Mouse (Mus musculus) kidney, postnatal 0 days (tissue): ENCODE results near the gene Rhebl1. TPM values are rescaled to one million over a fixed set of nuclear protein-coding genes. Genes with fewer than 3 reads are reported as not detected.

Experiments
- ATAC-seq: fragments of 200-750 bp; cut with Nextera tagmentation; replicated peaks from 2 replicates; pipeline ENCODE4 v1.8.0; 2017; ENCODE audit warnings: low read depth, moderate number of reproducible peaks, moderate TSS enrichment, moderate library complexity; ENCODE audit not compliant: low FRiP score
- DNase-seq: peaks from one replicate; pipeline ENCODE4 v3.0.0-alpha.2; 2016; ENCODE audit warnings: low spot score
- H3K27ac ChIP-seq: fragments of 300-500 bp; sonication (generic); 2 replicates; pipeline ENCODE4 v1.5.1; 2014; ENCODE audit warnings: mild to moderate bottlenecking
- H3K27me3 ChIP-seq: fragments of 300-500 bp; sonication (generic); 2 replicates; pipeline ENCODE4 v1.6.1; 2014; ENCODE audit warnings: low read length, mixed read lengths; ENCODE audit not compliant: insufficient read depth
- H3K36me3 ChIP-seq: fragments of 300-500 bp; sonication (generic); 2 replicates; pipeline ENCODE4 v1.6.1; 2014; ENCODE audit warnings: low read length, mixed read lengths; ENCODE audit not compliant: insufficient read depth
- H3K4me1 ChIP-seq: fragments of 300-500 bp; sonication (generic); replicated peaks from 2 replicates; pipeline ENCODE4 v1.6.1; 2014; ENCODE audit warnings: antibody characterized with exemption, low read length, mixed read lengths; ENCODE audit not compliant: insufficient read depth
- H3K4me2 ChIP-seq: fragments of 300-500 bp; sonication (generic); 2 replicates; pipeline ENCODE4 v1.6.1; 2014; ENCODE audit warnings: mild to moderate bottlenecking, low read length, moderate library complexity, mixed read lengths
- H3K4me3 ChIP-seq: fragments of 300-500 bp; sonication (generic); replicated peaks from 2 replicates; pipeline ENCODE4 v1.5.1; 2014; ENCODE audit warnings: low read depth, low read length
- H3K9ac ChIP-seq: fragments of 300-500 bp; sonication (generic); 2 replicates; pipeline ENCODE4 v1.6.1; 2014; ENCODE audit warnings: low read depth, low read length
- H3K9me3 ChIP-seq: fragments of 300-500 bp; sonication (generic); replicated peaks from 2 replicates; pipeline ENCODE4 v1.6.1; 2016; ENCODE audit warnings: low read length, inconsistent platforms, mixed read lengths
- CTCF ChIP-seq: IDR thresholded peaks from 2 replicates; pipeline ENCODE4 v1.5.1; 2016; ENCODE audit warnings: antibody characterized with exemption, low read depth, mild to moderate bottlenecking, moderate library complexity
- WGBS: fragments of 180-500 bp; shearing (Covaris S2); extraction: QIAGEN DNeasy Blood & Tissue Kit; methylation state at CpG from one replicate; pipeline ENCODE4 v1.1.7; 2014; 5-methylcytosine and 5-hydroxymethylcytosine counted together
- polyA plus RNA-seq: library from polyadenylated mRNA; unstranded; fragments of >200 nt; fragmentation: Nextera tagmentation; extraction: Ambion mirVana; gene quantifications from 2 replicates; pipeline ENCODE4 v1.2.1, GENCODE M21; 2015

The Rhebl1 gene
- polyA plus RNA-seq, 1 experiment from 2014 or later: 15.4 TPM

DNA sequence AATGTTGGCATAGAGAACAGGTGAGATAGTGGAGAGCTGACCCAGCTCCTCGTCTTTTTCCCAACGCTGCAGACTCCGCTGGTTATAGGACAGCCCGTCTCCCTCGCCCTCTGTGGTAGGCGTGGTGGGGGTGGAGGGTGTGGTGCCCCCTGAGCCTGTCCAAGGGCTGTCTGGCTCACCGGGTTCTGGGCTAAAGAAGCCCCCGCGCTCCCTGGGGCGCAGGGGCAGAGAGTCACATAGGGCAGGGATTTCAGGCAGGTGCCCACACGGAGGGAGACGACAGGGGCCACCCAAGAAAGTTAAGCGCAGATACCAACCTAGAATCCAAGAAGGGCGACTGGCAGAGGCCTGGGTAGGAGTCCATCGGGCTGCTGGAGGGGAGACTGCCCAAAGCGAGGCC, 40.1 kb downstream of the Rhebl1 start:
- ATAC-seq: no peak

DNA sequence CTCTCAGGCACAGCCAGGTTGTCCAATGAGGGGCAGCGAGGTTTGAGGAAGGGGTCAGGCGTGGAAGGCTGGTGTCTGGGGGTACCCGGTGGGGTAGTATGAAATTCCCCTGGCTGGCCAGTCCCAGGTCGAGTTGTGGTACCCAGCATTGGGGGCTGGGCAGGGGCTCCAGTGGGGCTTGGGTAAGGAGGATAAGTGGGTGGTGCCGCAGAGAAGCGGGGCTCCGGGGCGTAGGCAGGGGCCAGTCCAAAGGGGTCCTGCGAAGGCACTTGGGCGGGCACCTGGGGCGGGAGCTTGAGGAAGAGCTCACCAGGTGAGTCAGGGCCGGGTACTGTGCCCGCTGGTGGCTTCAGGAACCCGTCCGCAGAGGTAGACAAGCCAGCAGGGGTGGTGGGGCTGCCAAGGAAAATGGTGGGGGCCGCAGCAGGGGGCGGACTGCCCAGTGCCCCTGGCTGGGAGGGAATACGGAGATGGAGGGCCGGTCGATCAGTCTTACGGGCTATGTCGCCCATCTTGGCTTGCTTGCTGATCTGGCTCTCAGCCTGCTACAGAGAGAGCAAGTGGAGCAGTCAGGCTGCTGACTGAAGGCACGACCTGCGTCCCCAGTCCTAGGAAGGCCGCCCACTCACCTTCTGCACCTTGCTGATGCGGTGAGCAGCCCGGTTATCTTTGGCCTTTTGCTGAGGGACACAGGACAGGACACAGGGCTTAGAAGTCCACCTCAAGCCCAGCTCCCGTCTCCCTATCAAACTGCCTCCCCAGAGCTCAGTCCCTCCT, 41.0 kb downstream of the Rhebl1 start:
- H3K27me3 ChIP-seq: no peaks in the 10 kb centered on the region
- 92% methylated on average over 28 of the region's 28 CpGs for WGBS

More for the DNA sequence above, 40.1 kb downstream of the Rhebl1 start:
- Histone ChIP-seq H3K4me2 (no peak overlapping the region), H3K27me3 (no peaks in the 10 kb centered on the region), H3K9ac (no peak overlapping the region), H3K36me3 (peaks cover 95% of the 10 kb centered on the region), H3K4me1 (no peaks in the 10 kb centered on the region), H3K9me3 (no peaks in the 10 kb centered on the region), H3K27ac (no peak overlapping the region), H3K4me3 (no peak overlapping the region)
- DNase-seq: no peak
- 94% methylated on average over 16 of the region's 16 CpGs for WGBS
- TF ChIP-seq CTCF: no peak

DNA sequence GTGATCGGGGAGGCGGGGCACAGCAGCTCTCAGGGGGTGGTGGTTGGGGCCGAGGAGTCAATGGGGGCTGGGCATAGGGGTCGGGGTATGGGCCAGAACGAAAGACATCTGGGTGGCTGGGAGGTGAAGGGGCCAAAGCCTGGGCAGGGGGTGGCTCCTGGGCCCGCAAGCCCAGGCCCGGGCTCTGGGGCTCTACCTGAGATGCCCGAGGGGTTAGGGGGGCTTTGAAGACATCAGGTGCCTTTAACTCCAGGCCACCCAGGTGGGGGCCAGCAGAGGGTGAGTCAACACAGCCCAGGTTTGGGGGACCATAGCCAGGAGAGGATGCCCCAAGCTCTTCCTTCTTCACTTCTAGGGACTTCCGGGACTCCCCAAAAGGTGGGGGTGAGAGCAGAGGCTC, 41.6 kb downstream of the Rhebl1 start:
- Histone ChIP-seq H3K4me1 (no peaks in the 10 kb centered on the region), H3K4me3 (no peak overlapping the region), H3K9me3 (no peaks in the 10 kb centered on the region), H3K36me3 (peaks cover 93% of the 10 kb centered on the region), H3K4me2 (no peak overlapping the region), H3K9ac (no peak overlapping the region), H3K27me3 (no peaks in the 10 kb centered on the region), H3K27ac (no peak overlapping the region)
- 80% methylated on average over 9 of the region's 9 CpGs for WGBS
- TF ChIP-seq CTCF: no peak
- 0 out of 2 replicates have a peak, but pooled peaks have one; percentile 6 for ATAC-seq
- DNase-seq: no peak

More for the DNA sequence above, 41.0 kb downstream of the Rhebl1 start:
- DNase-seq: no peak
- Histone ChIP-seq H3K9me3 (no peaks in the 10 kb centered on the region), H3K36me3 (peaks cover 94% of the 10 kb centered on the region), H3K4me2 (no peak overlapping the region), H3K9ac (no peak overlapping the region), H3K4me1 (no peaks in the 10 kb centered on the region), H3K4me3 (no peak overlapping the region), H3K27ac (no peak overlapping the region)
- TF ChIP-seq CTCF: no peak
- no peak for ATAC-seq

DNA sequence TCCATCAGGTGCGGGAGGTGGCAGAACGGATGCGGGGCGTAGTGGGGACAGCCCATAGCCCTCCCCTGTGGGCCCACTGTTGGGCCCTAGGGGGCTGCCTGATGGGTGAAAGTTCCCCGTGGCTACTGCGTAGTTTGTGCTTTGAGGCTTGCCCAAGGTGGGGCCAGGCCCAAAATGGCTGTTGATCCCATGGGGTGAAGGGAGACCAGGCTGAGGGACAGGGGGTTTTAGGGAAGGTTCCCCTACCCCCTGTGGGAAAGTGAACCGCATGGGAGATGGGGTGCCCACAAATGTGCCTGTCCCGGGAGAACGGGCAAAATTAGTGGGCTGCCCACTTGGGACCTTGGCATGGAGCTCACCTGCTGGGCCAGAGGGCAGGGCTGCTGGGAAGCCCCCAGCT, 42.3 kb downstream of the Rhebl1 start:
- H3K4me1 ChIP-seq: no peaks in the 10 kb centered on the region
- DNase-seq: no peak
- no peak for TF ChIP-seq CTCF
- H3K27ac ChIP-seq: no peak overlapping the region
- H3K9me3 ChIP-seq: no peaks in the 10 kb centered on the region
- no peak overlapping the region for H3K4me3 ChIP-seq
- ATAC-seq: no peak
- H3K27me3 ChIP-seq: no peaks in the 10 kb centered on the region
- H3K36me3 ChIP-seq: peaks cover 90% of the 10 kb centered on the region
- 94% methylated on average over 9 of the region's 9 CpGs for WGBS
- H3K4me2 ChIP-seq: no peak overlapping the region
- H3K9ac ChIP-seq: no peak overlapping the region

DNA sequence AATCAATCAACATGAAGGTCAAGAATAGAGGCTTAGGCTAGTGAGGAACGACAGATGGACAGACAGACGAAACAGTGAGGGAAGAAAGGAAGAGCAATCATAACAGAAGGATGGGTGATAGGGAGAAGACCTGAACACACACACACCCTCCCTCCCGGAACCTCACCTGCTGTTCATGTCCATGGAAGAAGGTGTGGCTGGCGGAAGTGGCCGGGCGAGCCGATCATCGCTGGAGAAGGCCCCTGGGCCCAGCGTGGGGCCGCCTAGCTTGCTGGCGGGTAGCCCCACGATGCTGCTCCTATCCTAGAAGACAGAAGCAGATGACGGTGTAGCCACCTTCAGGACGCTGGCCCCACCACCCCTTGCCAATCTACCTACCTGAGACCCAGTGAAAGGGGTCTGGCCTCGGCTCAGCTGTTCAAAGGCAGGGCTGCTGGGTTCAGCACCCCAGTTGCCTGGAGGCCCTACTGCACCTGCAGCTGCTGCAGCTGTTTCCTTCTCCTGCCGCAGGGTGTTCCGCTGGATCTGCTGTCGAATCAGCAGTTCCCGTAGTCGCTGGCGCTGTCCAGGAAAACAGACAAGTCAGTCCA, 43.0 kb downstream of the Rhebl1 start:
- ATAC-seq (no peak), DNase-seq (no peak)
- 90% methylated on average over 21 of the region's 21 CpGs for WGBS
- H3K4me2 ChIP-seq: no peak overlapping the region
- no peaks in the 10 kb centered on the region for H3K4me1 ChIP-seq
- H3K27me3 ChIP-seq: no peaks in the 10 kb centered on the region
- H3K27ac ChIP-seq: no peak overlapping the region
- TF ChIP-seq CTCF: no peak
- no peak overlapping the region for H3K4me3 ChIP-seq
- H3K9me3 ChIP-seq: no peaks in the 10 kb centered on the region
- H3K36me3 ChIP-seq: peaks cover 90% of the 10 kb centered on the region
- H3K9ac ChIP-seq: no peak overlapping the region

DNA sequence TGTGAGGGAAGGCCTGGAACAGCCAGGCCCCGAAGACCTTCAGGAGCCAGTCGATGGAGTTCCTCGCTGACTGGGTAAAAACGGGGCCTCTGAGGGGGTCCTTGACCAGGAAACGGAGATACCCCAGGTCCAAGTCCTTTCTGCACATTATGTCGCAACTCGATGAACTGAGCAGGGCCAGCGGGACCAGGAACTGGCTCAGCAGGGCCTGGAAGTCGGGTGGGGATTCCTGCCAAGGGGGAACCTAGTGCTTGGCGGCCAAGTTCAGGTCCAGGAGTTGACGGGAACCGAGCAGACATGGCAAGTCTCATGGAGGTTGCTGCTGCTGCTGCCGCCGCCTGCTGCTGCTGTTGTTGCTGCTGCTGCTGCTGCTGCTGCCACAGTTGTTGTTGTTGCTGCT, 43.7 kb downstream of the Rhebl1 start:
- Histone ChIP-seq H3K9ac (no peak overlapping the region), H3K27ac (no peak overlapping the region), H3K9me3 (no peaks in the 10 kb centered on the region), H3K4me3 (no peak overlapping the region), H3K4me1 (no peaks in the 10 kb centered on the region), H3K27me3 (no peaks in the 10 kb centered on the region), H3K4me2 (no peak overlapping the region), H3K36me3 (peaks cover 92% of the 10 kb centered on the region)
- ATAC-seq (no peak), DNase-seq (no peak)
- no peak for TF ChIP-seq CTCF
- 89% methylated on average over 14 of the region's 14 CpGs for WGBS
